Mouse (Mus musculus) thymus, postnatal 36 days (tissue): ENCODE data around the gene Snx21.

ENCODE experiments used
- DNase-seq, 2 experiments: peaks; one replicate each; pipeline ENCODE4 v3.0.0; 2022; ENCODE audit warnings: mixed read lengths in 2 of 2

The Snx21 gene

DNA sequence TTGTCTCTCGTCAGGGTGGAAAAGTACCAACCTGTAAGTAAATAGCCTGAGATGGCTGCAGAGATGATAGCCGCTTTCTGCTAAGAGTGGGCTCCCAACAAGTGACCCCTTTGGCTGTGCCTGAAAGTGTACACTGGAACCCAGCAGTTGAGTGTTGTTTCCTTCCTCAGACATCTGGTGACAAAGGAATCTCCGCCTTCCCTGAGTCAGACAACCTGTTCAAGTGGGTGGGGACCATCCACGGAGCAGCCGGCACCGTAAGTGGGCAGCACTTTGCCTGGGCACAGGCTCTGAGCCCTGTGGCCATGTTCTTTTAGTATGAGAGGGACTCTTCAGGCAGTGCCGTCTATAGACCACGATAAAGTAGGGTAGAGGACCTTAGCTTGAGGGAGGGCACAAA, 14.5 kb upstream of the Snx21 start:
- DNase-seq, result no peak

DNA sequence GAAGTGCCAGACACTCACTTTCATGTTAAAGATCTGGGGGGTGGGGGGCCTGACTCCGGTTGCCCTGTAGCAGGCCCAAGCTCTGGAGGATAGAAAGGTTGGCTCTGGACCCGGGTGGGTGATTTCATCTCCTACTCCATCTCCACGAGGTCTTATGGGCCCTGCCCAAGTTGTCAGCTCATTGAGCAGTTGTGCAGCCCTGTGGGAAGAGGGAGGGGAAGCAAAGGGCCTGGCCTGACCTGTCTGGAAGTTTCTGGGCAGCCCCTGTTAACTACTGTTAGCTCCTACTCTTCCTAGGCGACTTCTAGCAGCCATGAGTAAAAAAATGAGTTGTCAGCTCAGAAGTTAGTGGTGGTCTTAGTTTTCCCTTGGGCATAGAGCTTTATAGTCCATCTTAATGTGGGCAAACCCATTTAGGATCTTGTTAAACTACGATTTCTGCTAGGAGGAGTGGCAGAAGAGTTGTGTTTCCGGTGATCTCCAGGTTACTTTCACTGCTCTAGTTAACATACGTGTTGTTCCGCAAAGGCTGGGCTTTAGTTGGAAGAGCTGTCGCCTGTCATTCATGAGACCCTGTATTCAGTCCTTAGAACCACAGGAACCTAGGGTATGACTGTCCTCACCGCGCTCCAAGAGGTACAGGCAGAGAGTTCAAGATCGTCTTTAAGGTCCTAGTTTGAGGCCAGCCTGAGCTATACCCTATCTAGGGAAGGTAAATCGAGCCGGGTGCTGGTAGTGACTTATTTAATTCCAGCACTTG, 12.2 kb upstream of the Snx21 start:
- no peak for DNase-seq

DNA sequence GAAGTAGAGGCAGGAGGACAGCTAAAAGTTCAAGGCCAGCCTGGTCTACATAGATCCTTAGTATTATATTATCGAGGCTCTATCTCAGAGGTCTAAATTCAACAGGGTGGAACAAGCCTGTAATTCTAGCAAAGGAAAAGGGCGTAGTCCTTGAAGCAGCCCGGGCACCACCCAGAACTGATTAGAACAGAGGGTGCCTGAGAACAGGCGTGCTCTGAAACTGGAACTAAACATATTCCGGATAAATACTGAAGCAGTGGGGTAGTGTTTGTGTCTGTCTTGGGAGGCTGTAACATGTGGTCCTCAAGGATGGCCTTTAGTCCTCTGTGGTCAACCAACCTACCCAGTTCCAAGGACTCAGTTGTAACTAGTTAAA, 11.6 kb upstream of the Snx21 start:
- no peak for DNase-seq

DNA sequence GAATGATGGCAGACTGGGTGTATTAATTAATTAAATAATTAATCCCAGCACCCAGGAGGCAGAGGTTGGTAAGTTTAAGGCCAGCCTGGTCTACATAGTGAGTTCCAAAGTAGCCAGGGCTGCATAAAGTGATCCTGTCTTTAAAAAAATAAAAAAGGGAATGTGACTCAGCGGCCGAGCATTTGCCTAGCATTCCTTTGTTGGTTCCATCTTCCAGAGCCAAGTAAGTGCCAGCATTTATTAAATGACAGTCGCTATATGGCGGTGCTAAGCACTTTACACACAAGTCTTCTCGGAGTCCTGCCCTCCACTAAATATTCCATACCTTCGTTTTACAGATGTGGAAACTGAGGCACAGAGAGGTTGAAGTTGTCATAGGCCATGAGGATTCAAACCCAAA, 9.5 kb upstream of the Snx21 start:
- no peak for DNase-seq

DNA sequence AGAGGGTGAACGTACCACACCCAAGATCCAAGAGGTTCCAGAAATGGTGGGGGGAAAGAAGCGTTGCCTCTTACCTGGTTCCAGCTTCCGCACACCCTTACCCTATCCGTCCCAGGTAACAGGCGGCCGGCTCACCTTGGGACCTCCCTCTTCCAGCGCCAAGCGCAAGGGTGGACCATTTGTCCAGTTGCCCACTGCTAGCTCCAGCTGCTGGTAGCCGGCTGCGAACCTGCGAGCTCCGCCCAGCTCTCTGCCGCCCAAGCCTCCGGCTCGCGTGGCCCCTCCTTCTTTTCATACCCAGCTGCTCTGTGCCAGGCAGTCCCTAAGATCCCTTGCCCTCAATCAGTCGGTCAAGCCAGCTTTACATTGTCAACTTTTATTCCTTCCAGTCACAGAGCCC, 8.8 kb upstream of the Snx21 start:
- DNase-seq, result no peak

DNA sequence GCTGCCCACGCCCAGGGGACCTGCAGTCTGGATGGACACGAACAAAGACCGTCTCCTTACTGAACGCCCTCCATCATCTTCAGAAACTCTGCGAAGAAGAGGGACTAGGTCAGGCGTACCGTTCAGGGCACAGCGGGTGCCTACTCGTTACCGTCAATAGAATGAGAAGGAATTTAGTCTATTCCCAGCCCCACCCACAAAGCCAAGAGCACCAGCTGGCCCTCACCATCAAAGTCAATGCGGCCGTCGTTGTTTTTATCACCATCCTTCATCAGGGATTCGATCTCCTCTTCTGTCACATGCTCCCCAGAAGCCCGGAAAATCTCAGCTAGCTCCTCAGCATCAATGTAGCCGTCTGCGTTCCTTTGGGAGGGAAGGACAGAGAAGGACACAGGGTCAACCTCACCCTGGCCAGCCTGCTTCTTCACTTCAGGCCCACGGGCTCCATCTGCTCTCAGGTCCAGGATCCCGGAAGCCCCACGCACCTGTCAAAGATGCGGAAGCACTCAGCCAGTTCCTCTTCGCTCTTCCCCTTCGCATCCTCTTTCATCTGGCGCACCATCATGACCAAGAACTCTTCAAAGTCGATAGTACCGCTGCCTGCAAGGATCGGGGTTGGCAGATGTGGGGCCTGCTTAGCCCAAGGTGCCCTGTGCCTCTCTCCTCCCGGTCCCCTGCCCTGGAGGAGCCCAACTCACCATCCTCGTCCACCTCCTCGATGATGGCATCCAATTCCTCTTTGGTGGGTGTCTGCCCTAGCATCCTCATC, 8.2 kb upstream of the Snx21 start:
- DNase-seq, result no peak

DNA sequence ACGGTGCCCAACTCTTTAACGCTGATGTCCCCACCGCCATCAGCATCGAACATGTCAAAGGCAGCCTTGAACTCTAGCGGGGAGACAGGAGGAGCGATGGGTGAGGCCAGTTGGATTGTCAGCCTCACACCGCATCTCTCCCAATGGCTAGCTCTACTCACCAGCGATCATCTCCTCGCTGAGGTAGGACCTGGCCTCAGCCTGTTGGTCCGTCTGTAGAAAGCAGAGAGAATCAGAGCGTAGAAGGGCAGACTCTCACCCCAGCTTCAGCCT, 7.7 kb upstream of the Snx21 start:
- no peak for DNase-seq

DNA sequence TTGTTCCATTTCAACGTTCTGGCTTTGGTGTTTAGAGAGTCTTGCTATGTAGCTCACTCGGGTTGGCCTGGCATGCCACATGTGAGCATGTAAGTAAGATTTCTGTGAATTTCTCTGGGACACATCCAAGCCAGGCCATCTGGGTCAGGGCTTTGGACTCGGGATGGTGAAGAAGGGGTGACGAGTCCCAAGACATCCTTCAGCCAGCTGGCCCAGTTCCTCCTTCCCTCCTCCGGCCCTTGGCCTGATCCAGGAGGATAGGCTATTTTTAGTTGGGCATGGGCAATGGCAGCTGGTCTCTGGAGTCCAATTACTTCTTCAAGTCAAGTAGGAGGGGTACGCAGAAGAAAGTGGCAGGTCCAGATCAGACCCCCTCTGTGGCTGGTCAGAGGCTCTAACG, 6.8 kb upstream of the Snx21 start:
- no peak for DNase-seq

DNA sequence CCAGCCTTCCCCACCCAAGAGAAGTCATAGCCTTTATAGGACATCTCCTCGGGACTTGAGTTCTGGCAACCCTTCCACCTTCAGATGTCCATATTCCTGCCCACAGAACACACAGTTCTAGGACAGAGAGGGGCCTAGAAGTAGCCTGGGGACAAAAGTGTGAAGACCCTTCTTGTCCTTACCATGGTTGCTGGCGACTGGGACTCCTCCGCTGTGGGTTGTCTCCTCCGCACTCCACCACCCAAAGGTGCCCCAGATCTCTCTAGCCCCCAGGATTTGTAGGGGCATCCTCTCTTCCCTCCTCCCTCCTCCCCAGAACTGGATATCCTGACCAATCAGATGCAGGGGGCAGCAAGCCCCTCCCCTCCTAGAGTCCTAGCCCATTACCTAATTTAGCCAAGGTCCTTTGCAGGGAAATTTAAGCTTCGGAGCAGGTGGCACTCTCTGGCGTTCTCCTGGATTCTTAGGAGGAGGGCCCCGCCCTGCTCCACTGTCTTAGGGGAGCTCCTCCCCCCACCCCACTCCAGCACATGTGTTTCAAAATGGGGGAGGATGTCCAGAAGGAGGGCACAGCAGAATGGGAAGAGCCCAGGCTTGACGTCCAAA, 6.0 kb upstream of the Snx21 start, which contains the start of gene Tnnc2:
Tnnc2 (minus strand) TSS at position 487 of the 606 bp plus-strand sequence.
- DNase-seq, result no peak

DNA sequence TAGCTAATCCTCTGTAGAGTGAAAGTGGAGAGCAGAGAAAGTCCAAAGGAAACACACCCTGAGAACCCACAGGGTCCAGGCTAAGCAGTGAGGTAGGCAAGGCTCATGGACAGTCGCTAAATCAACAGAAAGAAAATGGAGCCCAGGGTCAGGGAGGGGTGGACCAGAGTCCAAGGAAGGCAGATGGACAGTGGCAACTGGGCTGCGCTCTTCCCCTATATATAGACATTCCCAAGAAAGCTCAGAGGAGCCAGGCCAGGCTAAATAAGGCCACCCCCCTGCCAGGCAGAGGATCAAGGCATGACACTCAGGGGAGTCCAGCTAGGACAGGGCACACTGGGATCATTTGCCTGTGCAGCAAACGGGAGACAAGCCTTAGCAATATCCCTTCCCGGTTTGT, 3.7 kb upstream of the Snx21 start:
- no peak for DNase-seq

DNA sequence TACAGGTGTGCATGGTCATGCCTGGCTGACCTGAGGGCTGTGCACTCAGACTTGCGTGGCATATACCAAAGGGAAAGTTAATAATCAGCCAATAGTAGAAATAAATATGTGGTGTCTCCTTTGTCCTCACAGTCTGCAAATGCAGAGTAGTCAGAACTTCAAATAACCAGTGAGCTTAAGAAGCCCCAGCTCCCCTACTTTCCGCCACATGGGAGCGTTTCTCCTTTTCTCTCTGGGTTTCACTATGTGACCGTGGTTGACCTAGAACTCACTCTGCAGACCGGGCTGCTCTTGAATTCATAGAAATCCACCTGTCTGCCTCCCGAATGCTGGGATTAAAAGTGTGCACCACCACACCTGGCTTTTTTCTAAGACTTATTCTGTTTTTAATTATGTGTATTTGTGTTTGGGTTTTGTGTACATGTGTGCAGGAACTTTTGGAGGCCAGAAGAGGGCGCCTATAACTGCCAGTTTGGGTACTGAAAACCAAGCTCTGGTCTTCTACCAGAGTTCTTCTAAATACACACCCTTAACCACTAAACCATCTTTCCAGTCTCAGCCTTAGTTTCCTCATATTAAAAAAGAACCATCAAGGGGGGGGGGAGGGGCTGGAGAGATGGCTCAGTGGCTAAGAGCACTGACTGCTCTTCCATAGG, 1.6 kb upstream of the Snx21 start:
- no peak for DNase-seq

DNA sequence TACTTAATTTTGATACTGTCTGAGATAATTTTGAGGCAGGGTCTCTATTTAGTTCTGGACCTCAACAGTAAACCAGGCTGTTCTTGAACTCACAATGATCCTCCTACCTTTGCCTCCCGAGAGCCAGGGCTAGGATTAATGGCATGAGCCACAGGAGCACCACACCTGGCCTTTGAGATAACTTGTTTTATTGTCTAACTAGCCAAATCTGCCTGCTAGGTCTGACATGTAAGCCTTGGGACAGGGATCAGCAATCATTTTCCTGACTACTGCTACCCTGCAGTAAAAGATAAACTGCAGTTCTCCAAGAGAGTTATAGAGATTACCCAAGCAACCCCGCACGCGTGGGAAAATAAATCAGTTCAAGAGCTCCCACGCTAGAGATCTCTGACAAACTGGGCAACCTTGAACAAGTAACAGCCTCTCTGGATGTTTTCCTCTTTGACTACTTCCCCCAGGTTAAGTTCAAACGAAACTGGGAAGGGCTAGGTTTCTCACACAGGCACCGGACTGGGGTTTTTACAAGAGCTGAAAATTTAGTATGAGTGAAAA, 678 bp upstream of the Snx21 start:
- DNase-seq, result no peak

DNA sequence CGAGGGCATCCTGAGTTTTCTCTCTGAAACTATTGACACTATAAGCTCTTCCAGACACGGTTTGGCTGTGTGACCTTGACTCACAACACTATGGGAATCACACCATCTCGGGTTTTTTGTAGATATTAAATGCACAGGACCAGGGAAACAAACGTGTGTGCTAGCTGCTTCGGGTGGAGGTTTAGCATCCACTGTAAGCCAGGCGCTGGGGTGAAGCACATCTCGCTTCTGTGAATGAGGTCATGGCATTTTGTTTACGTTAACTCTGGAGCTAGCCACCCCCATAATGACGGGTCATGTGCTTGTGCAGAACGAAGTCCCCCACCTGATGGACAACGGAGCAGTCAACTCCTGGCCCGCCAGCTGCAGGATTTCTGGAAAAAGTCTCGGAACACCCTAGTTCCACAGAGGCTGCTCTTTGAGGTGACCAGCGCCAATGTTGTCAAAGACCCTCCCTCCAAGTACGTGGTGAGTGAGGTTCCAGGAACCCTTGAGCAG, 814 bp downstream of the Snx21 start:
- no peak for DNase-seq

DNA sequence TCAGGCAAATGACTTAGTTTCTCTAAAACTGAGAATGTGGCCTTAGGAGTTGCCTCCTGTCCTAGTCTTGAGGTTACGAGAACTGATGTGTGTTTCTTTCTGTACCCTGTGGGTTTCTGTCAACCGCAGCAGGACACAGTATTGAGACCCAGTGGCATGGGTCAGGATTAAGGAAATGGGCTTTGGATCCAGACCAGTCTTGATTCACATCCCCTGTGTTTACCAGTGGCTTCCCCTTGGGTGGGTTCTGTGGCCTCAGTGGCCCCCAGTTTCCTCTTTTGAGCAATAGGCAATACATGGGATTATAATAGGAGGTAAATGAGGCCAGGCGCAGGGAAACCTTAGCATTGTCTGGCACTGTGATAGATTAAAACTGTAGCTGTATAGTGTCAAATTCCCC, 1.4 kb downstream of the Snx21 start:
- DNase-seq, result no peak

DNA sequence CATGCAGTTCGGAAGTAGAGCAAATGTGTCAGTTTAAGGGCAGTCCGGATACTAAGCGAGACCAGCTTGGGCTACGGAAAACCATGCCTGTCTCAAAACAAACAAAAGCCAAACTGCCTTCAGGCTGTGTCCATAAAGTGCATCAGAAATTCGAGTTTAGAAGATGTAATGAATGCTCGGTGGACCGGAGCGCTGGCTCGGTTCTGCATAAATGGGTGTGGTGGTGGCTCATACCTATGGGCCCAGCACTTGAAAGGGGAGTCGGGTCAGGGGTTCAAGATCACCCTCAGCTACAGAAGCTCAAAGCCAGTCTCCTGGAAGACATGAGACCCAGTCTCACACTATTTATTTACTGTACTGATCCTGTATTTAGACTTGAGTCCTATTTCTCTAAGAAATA, 2.2 kb downstream of the Snx21 start:
- DNase-seq, result no peak

DNA sequence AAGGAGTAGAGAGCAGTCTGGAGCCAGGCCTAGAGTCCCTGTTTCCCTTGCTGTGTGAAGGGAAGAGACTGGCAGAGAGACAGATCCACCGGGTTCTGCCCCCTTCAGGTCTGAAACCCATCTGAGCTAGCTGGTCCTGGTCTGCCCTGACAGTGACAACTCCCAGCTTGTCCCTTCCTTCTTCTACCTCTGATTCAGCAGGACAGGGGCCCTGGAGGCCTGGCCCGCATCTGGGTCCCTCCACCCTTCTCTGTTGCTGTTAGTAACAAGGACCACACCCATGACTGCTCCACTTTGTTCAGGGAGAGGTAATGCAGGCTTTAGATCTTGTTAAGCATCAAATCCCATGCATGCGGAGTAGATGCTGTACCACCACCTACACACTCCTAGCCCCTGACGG, 2.8 kb downstream of the Snx21 start:
- no peak for DNase-seq

DNA sequence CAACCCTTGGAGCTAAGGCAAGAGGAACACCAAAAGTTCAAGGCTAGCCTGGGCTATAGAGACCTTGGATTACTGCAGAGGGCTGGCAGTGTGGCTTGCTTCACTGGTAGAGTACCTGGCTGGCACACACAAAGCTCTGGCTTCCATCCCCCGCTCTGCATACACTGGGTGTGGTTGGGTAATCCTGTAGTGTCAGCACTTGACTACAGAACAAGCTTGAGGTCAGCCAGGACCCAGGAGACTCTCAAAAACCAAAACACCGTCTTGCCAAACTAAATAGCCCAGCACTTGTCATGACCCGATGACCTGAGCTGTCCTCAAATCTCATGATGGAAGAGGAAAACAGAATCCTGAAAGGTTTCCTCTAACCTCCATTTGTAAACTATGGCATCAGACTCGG, 4.8 kb downstream of the Snx21 start:
- DNase-seq, result no peak

DNA sequence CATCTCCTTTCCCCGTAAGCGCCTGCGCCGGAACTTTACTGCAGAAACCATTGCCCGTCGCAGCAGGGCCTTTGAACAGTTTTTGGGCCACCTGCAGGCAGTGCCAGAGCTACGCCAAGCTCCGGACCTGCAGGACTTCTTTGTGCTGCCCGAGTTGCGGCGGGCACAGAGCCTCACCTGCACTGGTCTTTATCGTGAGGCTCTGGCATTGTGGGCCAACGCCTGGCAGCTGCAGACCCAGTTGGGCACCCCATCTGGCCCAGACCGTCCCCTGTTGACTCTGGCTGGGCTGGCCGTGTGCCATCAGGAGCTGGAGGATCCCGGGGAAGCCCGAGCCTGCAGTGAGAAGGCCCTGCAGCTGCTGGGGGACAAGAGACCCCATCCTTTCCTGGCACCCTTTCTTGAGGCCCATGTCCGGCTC, 6.2 kb downstream of the Snx21 start:
- no peak for DNase-seq

DNA sequence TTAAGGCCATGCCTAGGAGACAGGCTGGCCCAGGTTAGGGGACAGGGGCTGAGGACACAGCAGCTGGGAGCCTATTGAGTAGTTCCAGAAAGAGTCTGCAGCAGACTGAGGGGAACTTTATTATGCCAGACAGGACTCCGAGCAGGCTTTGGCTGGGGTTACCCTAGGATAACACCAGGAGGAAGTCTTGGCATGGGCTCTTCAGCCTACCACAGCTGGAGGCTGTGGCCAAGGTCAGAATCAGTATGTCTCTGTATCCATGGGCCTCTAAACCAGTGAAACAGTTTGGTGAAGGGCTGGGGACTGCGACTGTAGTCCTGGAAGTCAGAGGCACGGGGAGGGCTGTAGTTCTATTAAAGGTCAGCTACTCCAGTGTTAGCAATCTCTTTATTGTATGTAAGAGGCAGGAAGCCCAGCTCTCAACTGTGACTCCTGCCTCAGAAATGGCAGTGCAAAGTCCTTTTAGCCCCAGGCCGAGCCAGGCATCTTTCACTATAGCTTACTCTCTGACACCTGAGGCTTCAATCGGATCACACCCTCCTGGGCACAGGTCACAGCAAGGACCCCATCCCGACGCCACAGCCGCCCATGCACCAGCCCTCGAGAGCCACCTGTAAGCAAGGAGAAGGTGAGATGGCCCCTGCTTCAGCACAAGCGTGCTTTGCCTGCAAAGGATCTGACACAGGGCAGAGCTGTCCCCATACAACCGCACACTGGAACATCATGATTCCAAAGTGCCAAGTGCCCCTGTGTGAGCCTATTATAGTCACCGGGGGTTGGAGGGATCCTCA, 7.0 kb downstream of the Snx21 start:
- no peak for DNase-seq

DNA sequence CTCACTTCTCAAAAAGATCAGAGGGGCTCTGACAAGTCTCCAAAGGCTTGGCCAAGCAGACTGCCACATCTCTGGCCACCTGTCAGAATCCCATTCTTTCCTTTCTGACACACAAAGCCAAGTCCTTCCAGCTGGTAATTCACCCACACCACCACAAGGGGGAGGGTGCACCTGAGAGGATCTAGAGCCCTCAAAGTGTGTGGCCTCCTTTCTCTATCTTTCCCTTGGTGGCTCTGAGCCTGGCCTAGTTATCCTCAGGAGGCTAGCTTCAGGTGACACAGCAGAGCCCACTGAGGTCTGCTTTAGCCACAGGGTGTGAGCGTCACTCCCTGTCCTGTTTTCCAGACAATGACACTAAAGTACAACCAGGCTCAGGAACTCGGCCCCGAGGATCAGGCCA, 7.6 kb downstream of the Snx21 start:
- peak; percentile 57 to 62 for DNase-seq

DNA sequence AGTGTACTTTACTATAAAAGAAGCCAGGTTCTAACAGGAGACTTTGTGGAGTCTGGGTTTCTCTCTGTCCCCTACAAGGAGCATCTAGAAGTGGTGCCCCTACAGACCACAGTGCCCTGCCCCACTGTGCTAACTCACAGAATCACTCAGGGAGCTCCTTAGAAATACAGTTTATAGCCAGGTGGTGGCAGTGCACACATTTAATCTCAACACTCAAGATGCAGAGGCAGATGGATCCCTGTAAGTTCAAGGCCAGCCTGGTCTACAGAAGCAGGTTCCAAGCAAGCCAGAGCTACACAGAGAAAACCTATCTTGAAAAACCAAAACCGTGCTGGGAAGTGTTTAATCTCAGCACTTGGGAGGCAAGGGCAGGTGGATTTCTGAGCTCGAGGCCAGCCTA, 8.1 kb downstream of the Snx21 start:
- DNase-seq, result no peak

DNA sequence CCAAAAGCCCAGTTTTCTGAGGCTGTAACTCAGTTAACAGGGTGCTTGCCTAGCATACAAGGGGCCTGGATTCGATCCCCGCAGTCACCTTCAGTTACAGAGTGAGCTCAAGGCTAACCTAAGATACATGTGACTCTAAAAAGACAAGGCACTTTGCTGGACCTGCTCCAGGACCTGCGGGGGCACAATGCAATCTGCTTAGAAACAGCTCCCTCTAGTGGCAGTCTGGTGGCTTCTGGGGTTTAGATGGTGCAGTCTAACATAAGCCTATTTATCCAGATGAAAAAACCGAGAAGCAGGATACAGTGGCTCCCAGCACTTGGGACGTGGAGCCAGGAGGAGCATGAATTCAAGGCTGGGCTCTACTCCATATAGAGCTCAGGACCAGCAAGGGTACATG, 8.7 kb downstream of the Snx21 start:
- DNase-seq, result peak; percentile 58 to 59

DNA sequence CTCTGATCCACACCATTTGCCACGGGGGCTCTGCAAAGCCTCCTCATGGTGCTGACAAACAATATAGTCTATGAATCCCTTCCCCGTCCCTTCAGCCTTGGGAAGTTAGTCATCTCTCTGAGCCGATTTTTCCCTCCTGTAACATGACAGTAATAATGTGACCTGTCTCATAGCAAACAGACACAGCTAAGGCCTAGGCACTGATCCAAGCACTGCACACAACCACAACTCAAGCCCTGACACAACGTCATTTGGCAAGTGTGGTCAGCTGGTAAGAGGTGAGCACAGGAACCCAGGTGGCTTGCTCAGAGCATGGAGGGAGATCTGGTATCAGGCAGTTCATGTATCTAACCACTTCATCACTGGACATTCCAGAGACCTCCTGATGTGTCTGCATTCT, 10.2 kb downstream of the Snx21 start:
- no peak for DNase-seq
